Mouse (Mus musculus) adrenal gland, postnatal 14 days (tissue): ENCODE measurements around the gene Odf3b. TPM values are rescaled to one million over a fixed set of nuclear protein-coding genes. Genes with fewer than 3 reads are reported as not detected.

Source experiments
- DNase-seq: peaks from one replicate; pipeline ENCODE4 v3.0.0; 2021; ENCODE audit warnings: mixed read lengths
- long read RNA-seq, 2 experiments: library from polyadenylated mRNA; stranded (forward); transcript quantifications; one replicate each; pipeline ENCODE4 v2.0.0; 2021
- total RNA-seq: library from RNA; stranded (reverse); gene quantifications from 2 replicates; pipeline ENCODE4 v1.2.3, GENCODE M21; 2021

The Odf3b gene
- total RNA-seq, result 0.53 and 1.5 TPM in 2 replicates
- long read RNA-seq, experiment 1, result 0 reads
- long read RNA-seq, experiment 2, partial matches to known transcripts, result 0 of 1 reads
- long read RNA-seq, experiment 2, other reads (novel, unspliced or antisense), result 1 of 1 reads

DNA sequence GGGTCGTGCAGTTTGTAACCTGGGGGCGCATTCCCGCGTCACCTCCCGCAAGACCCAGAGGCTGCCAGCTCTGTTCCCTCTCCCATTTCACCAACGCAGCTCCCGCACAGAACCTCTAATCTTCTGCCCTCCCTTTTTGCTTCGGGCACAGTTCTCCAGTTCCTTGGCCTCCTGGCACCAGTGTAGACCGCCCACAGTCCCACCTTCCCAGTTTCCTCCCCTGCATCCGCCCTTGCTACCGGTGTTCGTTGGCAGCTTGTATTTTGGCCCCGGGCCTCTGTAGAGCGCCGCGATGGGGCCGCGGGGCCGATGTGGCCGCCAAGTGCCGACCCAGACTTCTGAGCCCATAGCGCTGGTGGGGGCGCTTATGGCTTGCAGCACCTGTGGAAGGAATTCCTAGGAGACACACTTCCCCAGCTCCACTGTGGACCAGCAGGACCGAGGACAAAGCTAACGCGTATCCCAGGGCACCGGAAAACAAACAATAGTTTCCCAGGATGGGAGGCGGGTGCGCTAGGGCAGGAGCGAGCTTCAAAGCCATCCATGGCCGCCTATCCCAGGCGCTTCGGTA lies at the start of gene Odf3b:
TSS of gene Odf3b (minus strand) at position 452 of the 571 bp plus-strand sequence.
- peak; percentile 57 for DNase-seq

DNA sequence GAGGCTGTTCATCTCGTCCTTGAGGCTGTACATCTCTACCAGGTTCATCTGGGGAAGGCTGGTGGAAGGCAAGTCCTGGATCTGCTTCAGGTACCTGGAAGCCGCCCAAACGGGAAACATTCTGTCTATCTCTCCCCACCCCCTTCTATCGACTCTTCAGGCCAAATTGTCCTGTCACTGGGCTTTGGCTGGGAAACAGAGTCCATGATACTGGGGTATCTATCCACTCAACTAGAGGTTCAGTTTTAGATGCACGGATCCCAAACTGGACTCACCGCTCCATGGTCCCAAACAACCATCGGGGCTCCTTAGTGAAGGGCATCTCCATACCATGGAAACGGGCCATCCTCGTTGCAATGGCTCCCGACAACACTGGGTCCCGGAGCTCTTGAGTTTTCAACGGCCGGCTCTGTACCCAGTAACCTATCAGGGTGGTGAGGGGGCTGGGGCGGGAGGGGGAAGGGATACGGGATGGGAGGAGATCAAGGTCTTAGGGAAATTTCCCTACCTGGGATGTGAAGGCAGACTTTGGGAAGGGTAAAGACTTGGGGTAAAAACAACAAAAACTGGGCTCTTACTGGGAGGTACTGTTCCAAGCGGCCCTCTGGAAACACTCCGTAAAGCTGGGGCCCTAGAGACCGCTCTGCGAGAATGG lies 49.2 kb upstream of the Odf3b start:
- no peak for DNase-seq

DNA sequence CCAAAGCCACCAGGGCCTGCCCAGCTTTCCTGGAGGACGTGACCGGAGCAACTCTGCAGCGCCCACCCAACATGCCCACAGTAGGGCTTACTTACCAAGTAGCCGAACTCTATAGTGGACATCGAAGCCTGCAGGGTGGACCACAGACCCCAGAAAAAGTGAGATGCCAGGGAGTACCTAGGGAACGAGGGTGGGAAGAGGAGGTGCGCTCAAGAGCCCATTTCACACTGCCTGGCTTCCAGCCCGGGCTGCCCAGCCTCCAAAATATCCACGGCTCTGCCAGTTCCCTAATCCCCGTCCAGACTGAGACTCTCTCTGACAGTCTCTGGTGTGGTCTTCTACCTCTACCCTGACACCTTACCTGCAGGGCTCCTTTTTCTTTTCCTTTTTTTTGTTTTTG lies 47.6 kb upstream of the Odf3b start:
- peak; percentile 46 for DNase-seq

GRCm38 (mm10) chr15:89425711-89426121 lies 46.6 kb upstream of the Odf3b start, which contains the start of gene Cpt1b:
Gene Cpt1b (minus strand): TSS chr15:89425863.
- DNase-seq, result peak; percentile 68

GRCm38 (mm10) chr15:89424621-89425020 lies 45.5 kb upstream of the Odf3b start:
- DNase-seq, result no peak

DNA sequence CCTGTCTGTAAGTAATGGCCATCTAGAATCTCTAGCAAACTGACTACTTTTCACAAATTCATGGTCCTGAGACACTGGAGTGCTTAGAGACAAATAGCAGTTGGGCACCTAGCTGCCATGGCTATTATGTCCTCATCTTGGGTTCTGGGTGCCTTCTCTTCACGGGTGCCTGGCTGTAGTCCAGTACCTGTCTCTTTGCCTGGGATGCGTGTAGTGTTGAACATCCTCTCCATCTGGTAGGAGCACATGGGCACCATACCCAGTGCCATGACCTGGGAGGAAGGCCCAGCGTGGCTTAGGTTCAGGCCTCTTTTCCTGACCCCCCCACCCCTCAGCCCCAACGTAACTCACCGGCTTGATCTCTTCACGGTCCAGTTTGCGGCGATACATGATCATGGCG lies 42.9 kb upstream of the Odf3b start:
- no peak for DNase-seq

GRCm38 (mm10) chr15:89415282-89415681 lies 36.2 kb upstream of the Odf3b start:
- DNase-seq, result no peak

GRCm38 (mm10) chr15:89410118-89410517 lies 31.0 kb upstream of the Odf3b start, which contains the start of gene Syce3:
Gene Syce3 (minus strand): TSS chr15:89410503.
- no peak for DNase-seq

- no peak for DNase-seq
Measured at GRCm38 (mm10) chr15:89406691-89407090, 27.6 kb upstream of the Odf3b start.

DNA sequence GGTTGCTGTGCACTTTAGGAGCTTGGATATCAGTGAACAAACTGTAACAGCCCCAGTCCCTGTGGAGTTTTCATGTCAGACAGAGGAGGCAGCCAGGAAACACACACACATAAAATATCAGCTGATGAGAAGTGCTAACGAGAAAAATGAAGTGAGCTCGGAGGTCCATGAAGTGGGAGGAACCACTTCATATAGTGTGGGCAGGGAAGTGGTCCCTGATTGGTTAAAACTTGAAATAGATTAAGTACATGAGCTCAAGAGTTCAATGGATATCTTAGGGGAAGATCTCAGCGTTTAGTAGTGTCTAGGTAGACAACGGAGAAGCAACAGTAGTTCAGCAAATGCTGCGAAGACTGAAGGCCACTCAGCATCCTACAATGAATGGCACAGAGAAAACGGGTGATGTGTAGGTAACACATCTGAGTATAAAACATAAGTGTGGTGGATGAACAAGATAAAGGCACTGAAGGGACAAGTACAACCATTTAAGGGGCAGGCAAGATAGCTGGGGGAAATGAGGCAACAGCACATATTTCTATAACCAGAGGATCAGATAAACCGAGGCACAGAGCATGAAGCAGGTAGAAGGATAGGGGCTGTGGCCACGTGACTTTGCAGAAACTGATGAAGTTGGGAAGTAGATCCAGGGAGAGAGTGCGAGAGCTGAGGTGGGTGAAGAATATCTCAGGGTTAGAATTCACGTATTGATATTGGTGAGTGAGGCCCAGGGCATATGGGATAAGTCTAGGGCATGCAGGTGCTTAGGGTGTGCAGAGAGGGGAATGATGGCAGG lies 25.9 kb upstream of the Odf3b start:
- DNase-seq, result no peak

- no peak for DNase-seq
Measured at GRCm38 (mm10) chr15:89402471-89402870, 23.4 kb upstream of the Odf3b start.

- no peak for DNase-seq
Measured at GRCm38 (mm10) chr15:89399716-89400115, 20.6 kb upstream of the Odf3b start.

- no peak for DNase-seq
Measured at GRCm38 (mm10) chr15:89398146-89398545, 19.1 kb upstream of the Odf3b start.

DNA sequence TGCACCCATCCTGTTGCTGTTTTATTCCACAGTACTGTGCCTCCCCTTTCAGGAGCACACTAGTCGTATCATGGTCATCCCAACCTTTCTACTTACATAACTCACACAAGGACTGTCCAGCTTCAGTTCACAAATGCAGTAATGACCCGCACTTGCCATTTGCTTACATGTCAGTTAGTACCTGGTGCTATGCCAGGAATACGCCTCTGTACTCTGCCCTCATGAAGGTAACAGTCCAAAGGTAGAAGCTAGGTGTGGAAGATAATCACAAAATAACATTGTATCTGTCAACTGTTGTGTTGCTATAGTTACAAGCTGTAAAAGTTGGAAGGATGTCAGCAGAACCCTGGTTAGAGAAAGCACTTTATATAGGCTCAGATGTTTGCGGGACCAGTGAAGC lies 17.8 kb upstream of the Odf3b start:
- no peak for DNase-seq

DNA sequence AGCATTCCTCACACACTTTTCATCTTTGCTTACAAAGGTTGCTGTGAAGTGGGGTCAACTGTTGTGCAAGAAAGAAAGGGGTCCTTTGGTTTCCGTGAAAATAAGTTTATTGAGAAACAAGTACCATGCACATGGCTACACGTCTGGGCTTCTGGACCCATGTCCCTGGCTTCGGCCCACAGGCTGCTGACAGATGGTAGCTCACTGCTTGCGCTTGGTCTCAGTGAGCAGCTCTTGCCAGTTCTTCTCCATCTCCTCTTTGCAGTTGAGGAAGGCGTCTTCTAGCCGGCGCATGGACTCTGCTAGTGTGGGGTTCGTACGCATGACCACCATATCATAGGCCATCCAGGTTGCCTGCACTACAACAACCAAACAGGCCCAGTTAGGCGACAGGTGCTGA lies 11.0 kb upstream of the Odf3b start:
- no peak for DNase-seq

DNA sequence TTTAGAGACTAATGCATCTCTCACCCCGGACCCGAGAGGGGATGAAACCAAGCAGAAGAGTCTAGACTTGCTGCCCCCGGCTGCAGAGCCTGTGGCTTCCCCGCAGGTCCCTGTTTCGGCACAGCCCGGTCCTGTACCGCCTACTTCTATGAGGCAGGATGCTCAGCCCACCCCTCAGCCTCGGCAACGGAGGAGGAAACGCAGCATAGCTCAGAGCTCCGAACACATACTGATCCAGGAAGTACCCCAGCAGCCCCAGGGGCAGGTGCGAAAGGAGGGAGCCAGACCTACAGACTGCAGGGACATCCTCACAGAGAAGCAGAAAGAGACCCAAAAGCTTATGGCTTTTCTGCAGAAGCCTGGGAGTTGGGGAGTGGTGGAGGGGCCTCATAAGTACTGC lies 8.0 kb upstream of the Odf3b start:
- DNase-seq, result no peak

DNA sequence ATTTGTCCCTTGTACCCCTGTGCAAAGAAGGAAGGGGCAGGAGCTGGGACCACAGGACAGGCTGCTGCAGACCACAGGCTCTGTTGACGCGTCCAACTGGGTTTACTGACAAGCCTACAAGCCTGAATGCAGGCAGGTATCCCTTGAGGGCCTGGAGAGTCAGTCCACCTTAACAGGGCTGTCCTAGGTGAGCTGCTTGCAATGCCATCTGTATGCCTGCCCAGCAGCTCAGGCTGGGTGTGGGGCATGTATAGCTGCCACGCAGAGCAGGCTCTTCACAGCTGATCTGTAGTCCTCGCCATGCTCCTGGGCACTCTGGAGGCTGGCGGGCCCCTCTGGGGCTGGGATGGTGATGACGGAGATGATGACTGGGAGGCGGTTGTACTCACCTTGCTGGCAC lies 5.5 kb upstream of the Odf3b start, which contains the start of gene Klhdc7b:
TSS of gene Klhdc7b (plus strand) at position 301 of the 400 bp plus-strand sequence.
- no peak for DNase-seq

DNA sequence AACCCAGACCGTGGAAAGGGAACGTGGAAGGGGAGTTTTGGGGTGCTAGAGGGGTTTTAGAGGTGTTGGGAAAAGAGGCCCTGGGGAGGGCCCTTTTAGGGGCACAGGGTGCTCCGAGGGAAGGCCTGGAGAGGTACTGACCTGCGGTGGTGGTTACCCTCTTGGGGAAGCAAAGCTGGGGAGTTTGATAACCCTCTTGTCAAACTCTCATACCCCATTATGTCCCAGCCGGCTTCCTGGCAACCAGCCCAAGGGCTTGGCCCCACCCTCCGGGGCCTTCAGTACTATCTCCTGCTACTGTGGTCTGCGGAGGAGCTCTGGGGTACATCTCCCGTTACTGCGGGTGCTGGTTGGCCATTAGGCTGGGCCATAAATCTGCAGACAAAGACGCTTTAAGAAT lies 347 bp upstream of the Odf3b start:
- no peak for DNase-seq

- DNase-seq, result no peak
Measured at GRCm38 (mm10) chr15:89377938-89378828, 899 bp downstream of the Odf3b start.

DNA sequence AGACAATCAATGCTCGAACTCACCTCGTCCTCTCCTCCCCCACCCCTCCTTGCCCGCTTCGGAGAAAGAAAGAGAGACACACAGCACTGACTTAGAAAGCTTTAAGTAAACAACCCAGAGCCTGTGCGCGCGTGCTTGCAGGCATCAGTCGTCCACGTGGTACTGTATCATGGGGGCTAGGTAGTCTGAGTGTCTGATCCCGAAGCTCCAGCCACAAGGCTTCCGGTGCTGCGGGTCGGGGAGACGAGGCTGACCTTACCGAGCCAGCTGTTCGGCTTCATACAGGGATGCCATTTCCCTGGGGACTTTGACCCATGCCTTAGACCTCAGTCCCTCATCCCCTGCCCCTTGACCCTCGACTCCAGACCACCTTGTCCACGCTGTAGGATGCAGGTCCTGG lies 1.7 kb downstream of the Odf3b start:
- no peak for DNase-seq

DNA sequence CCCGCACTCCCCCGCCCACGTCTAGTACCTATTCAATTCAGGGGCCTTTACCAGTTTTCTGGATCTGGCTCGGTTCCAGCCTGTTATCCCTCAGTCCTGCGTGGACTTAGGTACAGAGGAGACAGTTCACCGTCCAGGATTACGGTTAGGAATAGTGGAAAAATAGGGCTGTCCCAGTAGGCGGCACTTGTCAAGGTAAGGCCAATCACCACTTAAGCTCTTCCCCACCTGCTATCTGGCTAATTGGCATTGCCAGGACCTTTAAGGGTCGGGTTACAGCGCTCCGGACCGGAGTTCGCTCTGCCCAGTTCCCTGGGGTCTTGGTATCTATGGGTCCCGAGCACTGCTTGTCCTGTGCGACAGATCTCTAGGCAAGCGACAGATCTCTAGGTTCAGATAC lies 2.1 kb downstream of the Odf3b start, which contains the start of gene Tymp:
TSS of gene Tymp (minus strand) at position 83 of the 400 bp plus-strand sequence.
- no peak for DNase-seq

DNA sequence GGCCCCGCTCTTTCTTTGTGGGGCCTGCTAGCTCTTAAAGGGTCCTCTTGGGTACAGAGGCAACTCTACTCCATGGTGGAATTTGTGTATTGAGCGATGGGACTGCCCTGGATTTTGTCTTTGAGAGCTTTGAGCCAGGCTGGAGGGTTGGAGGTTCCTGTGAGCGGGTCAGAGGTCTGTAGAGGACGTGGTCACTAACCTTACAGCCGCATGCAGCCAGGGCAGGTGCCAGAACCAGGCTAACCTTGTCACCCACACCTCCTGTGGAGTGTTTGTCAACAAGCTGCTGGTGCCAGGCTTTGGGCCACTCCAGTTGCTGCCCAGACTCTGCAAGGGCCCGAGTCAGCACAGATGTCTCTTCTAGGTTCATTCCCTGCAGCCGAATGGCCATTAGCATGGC lies 3.0 kb downstream of the Odf3b start:
- DNase-seq, result no peak
